Mouse (Mus musculus): Measurements from ENCODE around the gene Polg. TPM values are rescaled to one million over a fixed set of nuclear protein-coding genes. Genes with fewer than 3 reads are reported as not detected.

Gene Polg
- polyA plus RNA-seq, 1 experiment from 2014 or later = 45.1 TPM

GRCm38 (mm10) chr7:79474831-79475399, 8.8 kb upstream of the Polg start:
- H3K9me3 ChIP-seq (ENCODE audit: control insufficient read depth, low read length) = no peaks in the 10 kb centered on the region
- WGBS = 78% methylated on average over 5 of the region's 5 CpGs

GRCm38 (mm10) chr7:79473496-79474194, 7.5 kb upstream of the Polg start:
- H3K27me3 ChIP-seq (ENCODE audit: control insufficient read depth, insufficient read depth, low read length) = no peaks in the 10 kb centered on the region
- H3K27ac ChIP-seq (ENCODE audit: low read depth, low read length) = no peak overlapping the region
- H3K4me2 ChIP-seq (ENCODE audit: low read depth) = no peak overlapping the region
- no peak overlapping the region for H3K4me3 ChIP-seq (ENCODE audit: low read depth, low read length)
- no peak overlapping the region for H3K9ac ChIP-seq (ENCODE audit: low read length)
- no peaks in the 10 kb centered on the region for H3K4me1 ChIP-seq (ENCODE audit: control insufficient read depth, insufficient read depth, low read length)
- H3K36me3 ChIP-seq (ENCODE audit: control insufficient read depth, insufficient read depth, low read length) = no peaks in the 10 kb centered on the region
- DNase-seq (ENCODE audit: low spot score) (no peak), ATAC-seq (ENCODE audit: insufficient read depth, low FRiP score, low TSS enrichment) (no peak)
- no peaks in the 10 kb centered on the region for H3K9me3 ChIP-seq (ENCODE audit: control insufficient read depth, low read length)
- 93% methylated on average over 9 of the region's 9 CpGs for WGBS

More at GRCm38 (mm10) chr7:79474831-79475399, 8.8 kb upstream of the Polg start:
- Histone ChIP-seq H3K4me3 (ENCODE audit: low read depth, low read length) (no peak overlapping the region), H3K4me1 (ENCODE audit: control insufficient read depth, insufficient read depth, low read length) (no peaks in the 10 kb centered on the region), H3K4me2 (ENCODE audit: low read depth) (no peak overlapping the region), H3K27me3 (ENCODE audit: control insufficient read depth, insufficient read depth, low read length) (no peaks in the 10 kb centered on the region), H3K36me3 (ENCODE audit: control insufficient read depth, insufficient read depth, low read length) (no peaks in the 10 kb centered on the region), H3K27ac (ENCODE audit: low read depth, low read length) (no peak overlapping the region), H3K9ac (ENCODE audit: low read length) (no peak overlapping the region)
- ATAC-seq (ENCODE audit: insufficient read depth, low FRiP score, low TSS enrichment) = no peak
- no peak for DNase-seq (ENCODE audit: low spot score)

- no peak for ATAC-seq (ENCODE audit: insufficient read depth, low FRiP score, low TSS enrichment)
- DNase-seq (ENCODE audit: low spot score) = no peak
- Histone ChIP-seq H3K36me3 (ENCODE audit: control insufficient read depth, insufficient read depth, low read length) (no peaks in the 10 kb centered on the region), H3K27me3 (ENCODE audit: control insufficient read depth, insufficient read depth, low read length) (no peaks in the 10 kb centered on the region), H3K4me1 (ENCODE audit: control insufficient read depth, insufficient read depth, low read length) (no peaks in the 10 kb centered on the region), H3K9me3 (ENCODE audit: control insufficient read depth, low read length) (no peaks in the 10 kb centered on the region), H3K4me2 (ENCODE audit: low read depth) (no peak overlapping the region), H3K4me3 (ENCODE audit: low read depth, low read length) (no peak overlapping the region), H3K9ac (ENCODE audit: low read length) (no peak overlapping the region), H3K27ac (ENCODE audit: low read depth, low read length) (no peak overlapping the region)
- WGBS = 51% methylated on average over 2 of the region's 2 CpGs
These were observed 6.6 kb upstream of the Polg start for GRCm38 (mm10) chr7:79472792-79473191.

- Histone ChIP-seq H3K27me3 (ENCODE audit: control insufficient read depth, insufficient read depth, low read length) (no peaks in the 10 kb centered on the region), H3K4me2 (ENCODE audit: low read depth) (no peak overlapping the region), H3K9me3 (ENCODE audit: control insufficient read depth, low read length) (no peaks in the 10 kb centered on the region), H3K9ac (ENCODE audit: low read length) (no peak overlapping the region), H3K4me3 (ENCODE audit: low read depth, low read length) (no peak overlapping the region), H3K4me1 (ENCODE audit: control insufficient read depth, insufficient read depth, low read length) (no peaks in the 10 kb centered on the region), H3K27ac (ENCODE audit: low read depth, low read length) (no peak overlapping the region), H3K36me3 (ENCODE audit: control insufficient read depth, insufficient read depth, low read length) (no peaks in the 10 kb centered on the region)
- WGBS = 70% methylated on average over 7 of the region's 7 CpGs
- ATAC-seq (ENCODE audit: insufficient read depth, low FRiP score, low TSS enrichment) (no peak), DNase-seq (ENCODE audit: low spot score) (no peak)
These were observed 5.3 kb upstream of the Polg start for GRCm38 (mm10) chr7:79471436-79471835.

- H3K27ac ChIP-seq (ENCODE audit: low read depth, low read length) = no peak overlapping the region
- no peak overlapping the region for H3K9ac ChIP-seq (ENCODE audit: low read length)
- H3K4me1 ChIP-seq (ENCODE audit: control insufficient read depth, insufficient read depth, low read length) = no peaks in the 10 kb centered on the region
- no peak overlapping the region for H3K4me3 ChIP-seq (ENCODE audit: low read depth, low read length)
- H3K36me3 ChIP-seq (ENCODE audit: control insufficient read depth, insufficient read depth, low read length) = no peaks in the 10 kb centered on the region
- DNase-seq (ENCODE audit: low spot score) (no peak), ATAC-seq (ENCODE audit: insufficient read depth, low FRiP score, low TSS enrichment) (no peak)
- no peaks in the 10 kb centered on the region for H3K27me3 ChIP-seq (ENCODE audit: control insufficient read depth, insufficient read depth, low read length)
- WGBS = 75% methylated on average over 3 of the region's 3 CpGs
- H3K4me2 ChIP-seq (ENCODE audit: low read depth) = no peak overlapping the region
- H3K9me3 ChIP-seq (ENCODE audit: control insufficient read depth, low read length) = no peaks in the 10 kb centered on the region
These were observed 4.6 kb upstream of the Polg start for GRCm38 (mm10) chr7:79470718-79471117.

- Histone ChIP-seq H3K4me2 (ENCODE audit: low read depth) (no peak overlapping the region), H3K4me1 (ENCODE audit: control insufficient read depth, insufficient read depth, low read length) (peaks cover under 1% of the 10 kb centered on the region), H3K27ac (ENCODE audit: low read depth, low read length) (no peak overlapping the region), H3K36me3 (ENCODE audit: control insufficient read depth, insufficient read depth, low read length) (no peaks in the 10 kb centered on the region; the same call in 1 of the 2 replicates), H3K9me3 (ENCODE audit: control insufficient read depth, low read length) (no peaks in the 10 kb centered on the region), H3K9ac (ENCODE audit: low read length) (no peak overlapping the region), H3K27me3 (ENCODE audit: control insufficient read depth, insufficient read depth, low read length) (no peaks in the 10 kb centered on the region), H3K4me3 (ENCODE audit: low read depth, low read length) (no peak overlapping the region)
- ATAC-seq (ENCODE audit: insufficient read depth, low FRiP score, low TSS enrichment) = no peak
- 83% methylated on average over 5 of the region's 5 CpGs for WGBS
- no peak for DNase-seq (ENCODE audit: low spot score)
These were observed 3.6 kb upstream of the Polg start for GRCm38 (mm10) chr7:79469766-79470165.

GRCm38 (mm10) chr7:79468994-79469393, 2.8 kb upstream of the Polg start:
- H3K9me3 ChIP-seq (ENCODE audit: control insufficient read depth, low read length) = no peaks in the 10 kb centered on the region
- H3K27me3 ChIP-seq (ENCODE audit: control insufficient read depth, insufficient read depth, low read length) = no peaks in the 10 kb centered on the region
- WGBS = 76% methylated on average over 8 of the region's 8 CpGs
- ATAC-seq (ENCODE audit: insufficient read depth, low FRiP score, low TSS enrichment) = no peak
- peaks cover 7% of the 10 kb centered on the region for H3K4me1 ChIP-seq (ENCODE audit: control insufficient read depth, insufficient read depth, low read length)
- H3K9ac ChIP-seq (ENCODE audit: low read length) = no peak overlapping the region
- H3K4me2 ChIP-seq (ENCODE audit: low read depth) = no peak overlapping the region
- DNase-seq (ENCODE audit: low spot score) = no peak
- H3K4me3 ChIP-seq (ENCODE audit: low read depth, low read length) = no peak overlapping the region
- H3K36me3 ChIP-seq (ENCODE audit: control insufficient read depth, insufficient read depth, low read length) = no peaks in the 10 kb centered on the region; the same call in 1 of the 2 replicates
- no peak overlapping the region for H3K27ac ChIP-seq (ENCODE audit: low read depth, low read length)

- WGBS = 21% methylated on average over 2 of the region's 6 CpGs
- H3K4me2 ChIP-seq (ENCODE audit: low read depth) = peak overlapping the region; percentile 86; the same call in 1 of the 2 replicates
- DNase-seq (ENCODE audit: low spot score) (no peak), ATAC-seq (ENCODE audit: insufficient read depth, low FRiP score, low TSS enrichment) (no peak)
- no peaks in the 10 kb centered on the region; the same call in 1 of the 2 replicates for H3K36me3 ChIP-seq (ENCODE audit: control insufficient read depth, insufficient read depth, low read length)
- H3K27me3 ChIP-seq (ENCODE audit: control insufficient read depth, insufficient read depth, low read length) = no peaks in the 10 kb centered on the region
- no peaks in the 10 kb centered on the region for H3K9me3 ChIP-seq (ENCODE audit: control insufficient read depth, low read length)
- no peak overlapping the region for H3K9ac ChIP-seq (ENCODE audit: low read length)
- H3K4me1 ChIP-seq (ENCODE audit: control insufficient read depth, insufficient read depth, low read length) = peaks cover 7% of the 10 kb centered on the region
- H3K4me3 ChIP-seq (ENCODE audit: low read depth, low read length) = 0 out of 2 replicates have a peak overlapping the region, but pooled peaks have one; percentile 8
- no peak overlapping the region for H3K27ac ChIP-seq (ENCODE audit: low read depth, low read length)
These were observed 1.8 kb upstream of the Polg start for GRCm38 (mm10) chr7:79467951-79468350.
